Mouse (Mus musculus): ENCODE data around the gene Aasdh.

Aasdh gene

DNA sequence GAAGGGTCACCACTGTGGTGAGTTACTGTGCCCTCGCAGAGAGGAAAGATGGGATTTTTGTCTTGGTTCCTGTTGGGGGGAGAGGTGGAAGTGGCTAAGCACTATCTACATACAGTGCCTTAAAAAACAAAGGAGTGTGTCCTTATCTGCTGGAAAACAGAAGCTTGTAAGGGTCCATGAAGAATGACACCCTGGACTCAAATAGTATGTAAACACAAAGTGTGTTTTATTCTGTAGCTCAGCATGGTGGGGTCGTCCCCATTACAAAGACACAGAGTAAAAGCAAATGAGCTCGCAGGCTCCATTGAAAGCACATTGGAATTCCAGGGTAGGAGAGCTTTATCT is 813 bp upstream of the Aasdh start:
- DNase-seq: no peak

DNA sequence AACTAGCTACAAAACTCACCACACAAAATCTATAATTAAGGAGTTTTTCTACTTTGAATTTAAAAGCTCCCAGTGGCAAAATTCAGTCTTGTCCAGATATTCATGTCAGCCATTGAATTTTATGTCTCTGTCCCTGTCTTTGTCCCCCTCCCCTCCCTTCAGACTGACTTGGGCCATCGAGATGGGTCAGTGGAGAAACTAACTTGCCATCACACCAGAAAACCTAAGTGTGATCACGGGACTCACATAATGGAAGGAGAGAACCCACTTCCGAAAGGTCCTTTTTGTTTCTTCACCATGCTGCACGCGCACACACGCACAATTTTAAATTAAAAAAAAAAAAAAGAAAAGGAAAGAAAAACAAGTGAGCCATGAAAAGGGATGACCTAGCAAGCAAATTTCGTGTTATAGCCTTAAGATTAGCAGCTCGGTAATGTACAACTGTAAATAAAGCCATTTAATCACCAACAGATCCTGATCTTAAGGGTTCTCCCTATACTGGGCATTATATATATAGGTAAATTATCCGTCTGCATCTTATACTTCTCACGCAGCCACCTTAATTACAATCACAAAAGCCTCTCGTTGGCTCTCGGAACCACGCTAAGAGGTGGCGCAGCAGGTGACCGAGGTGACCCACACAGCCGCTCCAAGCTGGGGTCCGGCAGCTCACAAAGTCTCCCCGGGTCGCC is 455 bp downstream of the Aasdh start:
- DNase-seq: peak; percentile 28

DNA sequence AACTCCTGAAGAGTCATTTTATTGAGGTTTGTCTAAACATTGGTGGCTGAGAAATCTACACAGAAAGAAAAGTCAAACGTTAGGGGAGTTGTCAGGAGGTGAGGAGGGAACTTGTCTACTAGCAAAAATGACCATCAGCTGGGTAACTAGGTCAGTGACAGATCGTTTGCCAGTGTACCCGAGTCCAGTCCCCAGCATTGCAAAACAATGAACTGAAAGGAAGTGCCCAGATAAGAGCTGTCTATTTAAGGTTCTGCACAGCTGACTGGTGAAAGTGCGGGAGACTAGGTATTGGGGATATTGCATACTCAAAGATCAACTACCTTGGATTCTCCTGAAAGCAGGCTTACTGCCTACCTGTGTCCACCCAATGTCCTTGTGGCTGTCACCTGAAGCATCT is 3.2 kb downstream of the Aasdh start:
- no peak for DNase-seq

DNA sequence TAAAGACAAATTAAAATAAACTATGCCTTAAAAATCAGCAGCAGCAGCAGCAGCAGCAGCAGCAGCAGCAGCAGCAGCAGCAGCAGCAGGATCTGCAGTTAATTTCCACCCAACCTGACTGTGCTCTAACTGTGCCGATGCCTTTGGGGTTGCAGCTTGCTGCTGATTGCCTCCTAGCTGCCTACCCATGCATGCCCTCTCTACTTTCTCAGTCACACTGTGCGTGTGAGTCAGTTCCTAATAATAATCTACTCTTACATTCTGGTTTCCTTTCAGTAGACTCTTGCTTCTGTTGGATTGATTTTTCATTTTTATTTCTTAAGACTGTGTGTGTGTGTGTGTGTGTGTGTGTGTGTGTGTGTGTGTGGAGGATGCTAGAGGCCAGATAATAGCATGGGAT is 12.2 kb downstream of the Aasdh start:
- no peak for DNase-seq

DNA sequence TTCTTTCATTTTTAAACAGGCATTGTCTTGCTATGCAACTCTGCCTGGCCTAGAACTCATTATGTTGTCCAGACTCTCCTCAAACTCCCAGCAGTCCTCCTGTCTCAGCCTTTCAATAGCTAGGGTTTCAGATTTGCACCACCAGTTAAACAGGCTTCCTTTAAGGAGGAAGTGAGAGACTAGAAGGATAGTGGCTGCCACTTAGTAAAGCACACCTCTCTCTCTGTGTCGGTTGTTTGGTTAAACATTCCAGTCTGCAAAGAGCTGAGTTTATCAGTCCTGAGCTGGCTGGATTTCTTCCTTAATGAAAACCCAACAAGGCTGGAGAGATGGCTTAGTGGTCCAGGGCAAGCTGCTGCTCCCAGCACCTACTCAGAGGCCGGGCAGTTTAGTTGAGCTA is 12.7 kb downstream of the Aasdh start:
- no peak for DNase-seq

DNA sequence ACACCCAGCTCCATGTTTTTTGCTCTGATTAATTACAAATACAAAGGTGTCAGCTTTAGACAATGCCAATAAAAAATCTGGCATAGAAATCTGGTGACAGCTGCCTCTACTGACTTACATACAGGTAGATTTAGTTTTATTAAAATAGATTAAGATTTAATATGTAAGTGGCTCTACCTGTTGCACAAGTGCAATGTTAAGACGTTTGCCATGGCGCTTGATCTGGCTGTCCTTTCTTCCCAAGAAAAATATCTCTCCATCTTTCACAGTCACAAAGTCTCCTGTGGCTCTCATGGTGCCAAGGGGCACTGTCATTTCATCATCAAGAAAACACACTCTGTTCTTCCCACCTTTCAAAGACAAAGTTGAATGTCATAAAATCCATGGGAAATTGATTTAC is 18.3 kb downstream of the Aasdh start:
- DNase-seq: no peak

DNA sequence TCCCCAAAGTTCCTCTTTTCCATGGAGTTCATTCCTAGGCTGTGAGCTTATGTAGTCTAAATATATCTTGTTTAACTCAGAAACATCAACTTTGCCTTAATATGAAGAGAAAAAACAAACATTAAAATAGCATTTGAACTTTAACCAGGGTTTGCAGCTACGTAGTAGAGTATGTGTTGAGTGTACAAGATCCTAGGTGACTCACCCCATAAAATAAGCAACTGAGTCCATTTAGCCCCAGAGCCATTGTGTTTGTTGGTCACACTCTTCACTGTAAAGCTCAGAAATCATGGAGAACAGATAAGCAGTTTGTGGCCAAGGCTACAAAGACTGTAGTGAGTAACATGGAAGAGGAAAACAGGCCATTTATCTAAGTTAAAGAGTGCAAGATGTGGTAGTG is 21.2 kb downstream of the Aasdh start:
- DNase-seq: no peak

DNA sequence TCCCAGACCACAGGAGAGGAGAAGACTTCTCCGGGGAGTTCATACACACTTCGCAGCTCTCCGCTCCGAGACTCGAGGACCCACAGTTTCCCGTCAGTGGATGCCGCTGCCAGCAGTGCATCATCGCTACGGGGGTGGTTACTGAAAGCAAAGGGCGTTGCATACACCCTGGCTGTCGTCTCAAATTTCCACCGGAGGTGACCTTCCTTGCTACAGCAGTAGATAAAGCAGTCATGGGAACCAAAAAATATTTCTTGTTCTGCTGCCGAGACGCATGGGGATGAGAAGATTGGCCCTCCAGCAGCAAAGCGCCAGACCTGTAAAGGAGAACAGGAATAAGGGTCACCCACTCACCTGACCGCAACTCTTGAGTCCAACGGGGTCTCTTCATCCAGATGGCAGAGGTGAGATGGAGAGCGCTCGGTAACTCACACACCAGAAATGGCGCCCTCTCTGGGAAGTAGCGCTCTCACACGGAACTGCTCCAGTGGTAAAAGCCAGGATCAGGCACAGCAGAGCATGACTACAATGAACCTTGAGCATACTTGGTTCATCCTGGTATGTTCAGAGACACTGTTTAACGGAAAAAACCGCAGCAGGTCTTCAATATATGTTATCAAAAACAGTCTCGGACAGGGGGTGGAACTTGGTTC is 29.1 kb downstream of the Aasdh start:
- DNase-seq: no peak

DNA sequence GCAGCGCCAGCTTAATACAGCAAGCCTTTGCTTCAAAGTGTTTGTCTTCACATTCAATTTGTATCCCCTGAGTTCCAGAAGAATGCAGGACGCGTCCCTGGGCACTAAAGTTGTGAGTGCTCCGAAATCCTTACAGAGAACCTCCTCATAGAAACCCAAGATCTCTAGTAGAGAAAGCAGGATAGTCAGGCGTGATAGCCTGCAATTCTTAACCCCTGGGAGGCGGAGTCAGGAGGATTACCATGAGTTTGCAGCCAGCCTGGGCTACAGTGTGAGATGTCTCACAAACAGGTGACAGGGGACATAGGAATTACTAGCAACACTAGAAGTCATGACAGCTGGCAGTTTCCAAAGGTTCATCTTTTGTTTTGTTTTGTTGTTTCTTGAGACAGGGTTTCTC is 35.8 kb downstream of the Aasdh start:
- DNase-seq: no peak

DNA sequence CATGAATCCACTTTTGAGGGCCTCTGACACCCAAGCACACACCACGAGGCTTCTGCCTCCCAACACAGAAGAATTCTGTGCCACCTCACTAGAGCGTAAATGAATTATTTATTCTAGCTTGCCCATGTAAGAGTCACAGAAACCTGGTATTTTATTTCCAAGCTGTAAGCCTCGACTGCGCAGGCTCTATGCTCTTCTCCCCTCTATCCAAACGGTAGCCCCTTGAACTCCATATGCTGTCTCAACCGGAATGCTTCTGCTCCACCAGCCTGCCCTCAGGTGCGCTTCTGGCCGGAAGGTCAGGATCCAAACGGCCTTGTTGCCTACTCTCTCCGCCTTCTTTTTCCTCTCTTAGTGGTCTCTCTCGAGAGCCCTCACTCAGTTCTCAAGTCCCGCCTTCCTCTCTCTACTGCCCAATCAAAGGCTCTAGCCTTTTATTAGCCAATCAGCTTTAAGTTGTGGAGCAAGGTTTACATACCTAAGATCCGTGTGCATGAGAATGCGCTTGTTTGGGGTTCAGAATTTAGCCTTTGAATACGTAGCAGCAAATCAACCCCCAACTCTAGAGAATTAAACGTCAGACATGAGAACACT is 36.5 kb downstream of the Aasdh start:
- no peak for DNase-seq

DNA sequence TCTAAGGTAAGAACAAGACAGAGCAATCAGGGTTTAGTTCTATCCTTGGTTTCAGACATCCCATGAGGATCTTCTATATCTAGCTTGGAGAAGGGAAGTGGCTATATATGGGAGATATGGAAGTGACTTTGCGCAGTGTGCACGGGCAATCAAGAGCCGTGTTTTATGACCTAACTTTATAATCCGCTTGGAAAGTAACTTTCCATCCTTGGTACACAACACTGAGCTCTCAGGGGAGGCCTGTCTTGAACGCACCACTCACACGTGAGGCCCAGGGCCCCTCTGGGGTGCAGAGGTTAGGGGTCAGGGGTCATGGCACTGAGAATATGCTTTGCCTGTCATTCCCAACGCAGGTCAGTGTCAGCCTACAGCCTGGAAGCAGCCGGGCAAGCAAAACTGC is 38.5 kb downstream of the Aasdh start:
- DNase-seq: no peak

DNA sequence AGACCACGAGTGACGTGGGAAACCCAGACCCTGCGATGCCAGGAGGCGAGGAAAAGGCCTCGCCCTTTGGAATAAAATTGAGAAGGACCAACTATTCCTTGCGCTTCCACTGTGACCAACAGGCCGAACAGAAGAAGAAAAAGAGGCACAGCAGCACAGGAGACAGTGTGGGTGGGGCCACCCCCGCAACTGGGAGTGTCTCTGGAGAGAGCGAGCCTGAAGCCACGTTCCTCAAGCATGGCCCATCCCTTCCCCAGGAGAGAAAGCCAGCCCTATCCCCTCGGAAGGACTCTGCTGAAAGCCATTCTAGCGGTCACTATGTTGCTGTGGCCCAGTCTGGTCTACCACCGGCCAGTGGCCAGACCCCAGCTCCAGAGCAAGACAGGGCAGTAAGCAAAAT is 46.9 kb downstream of the Aasdh start:
- no peak for DNase-seq

DNA sequence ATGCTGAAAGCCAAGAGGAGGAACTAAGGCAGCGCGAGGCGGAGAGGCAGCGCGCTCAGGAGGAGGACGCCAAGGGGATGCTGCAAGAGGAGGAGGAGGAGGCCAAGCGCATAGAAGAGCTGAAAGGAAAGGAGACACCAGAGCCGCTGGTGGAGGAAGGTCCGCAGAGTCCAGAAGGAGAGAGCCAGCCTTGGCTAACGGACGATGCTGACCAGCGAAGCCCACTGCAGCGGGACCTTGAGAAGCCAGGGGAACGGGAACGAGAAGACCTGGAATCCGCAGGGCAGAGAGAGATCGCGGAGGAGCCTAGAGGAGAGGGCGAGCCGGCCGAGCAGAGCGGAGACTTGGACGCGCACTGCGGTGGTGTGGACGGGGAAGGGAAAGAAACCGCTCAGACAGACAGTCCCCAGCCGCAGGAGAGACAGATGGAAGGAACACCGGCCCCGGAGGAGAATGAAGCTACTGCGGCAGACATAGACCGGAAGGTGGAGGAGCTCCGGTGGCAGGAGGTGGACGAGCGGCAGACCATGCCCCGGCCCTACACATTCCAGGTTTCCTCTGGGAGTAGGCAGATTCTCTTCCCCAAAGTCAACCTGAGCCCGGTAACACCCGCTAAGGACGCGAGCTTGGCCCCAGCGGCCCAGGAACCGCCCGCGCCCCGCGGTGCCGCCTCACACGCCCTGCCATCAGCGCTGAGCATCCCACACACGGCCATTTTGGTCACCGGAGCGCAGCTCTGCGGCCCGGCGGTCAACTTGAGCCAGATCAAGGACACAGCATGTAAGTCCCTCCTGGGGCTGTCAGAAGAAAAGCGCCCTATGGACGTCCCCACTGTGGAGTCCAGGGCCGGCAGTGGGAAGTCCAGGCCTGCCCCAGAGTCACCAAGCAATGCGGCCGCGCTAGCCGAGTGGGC is 48.0 kb downstream of the Aasdh start:
- no peak for DNase-seq

DNA sequence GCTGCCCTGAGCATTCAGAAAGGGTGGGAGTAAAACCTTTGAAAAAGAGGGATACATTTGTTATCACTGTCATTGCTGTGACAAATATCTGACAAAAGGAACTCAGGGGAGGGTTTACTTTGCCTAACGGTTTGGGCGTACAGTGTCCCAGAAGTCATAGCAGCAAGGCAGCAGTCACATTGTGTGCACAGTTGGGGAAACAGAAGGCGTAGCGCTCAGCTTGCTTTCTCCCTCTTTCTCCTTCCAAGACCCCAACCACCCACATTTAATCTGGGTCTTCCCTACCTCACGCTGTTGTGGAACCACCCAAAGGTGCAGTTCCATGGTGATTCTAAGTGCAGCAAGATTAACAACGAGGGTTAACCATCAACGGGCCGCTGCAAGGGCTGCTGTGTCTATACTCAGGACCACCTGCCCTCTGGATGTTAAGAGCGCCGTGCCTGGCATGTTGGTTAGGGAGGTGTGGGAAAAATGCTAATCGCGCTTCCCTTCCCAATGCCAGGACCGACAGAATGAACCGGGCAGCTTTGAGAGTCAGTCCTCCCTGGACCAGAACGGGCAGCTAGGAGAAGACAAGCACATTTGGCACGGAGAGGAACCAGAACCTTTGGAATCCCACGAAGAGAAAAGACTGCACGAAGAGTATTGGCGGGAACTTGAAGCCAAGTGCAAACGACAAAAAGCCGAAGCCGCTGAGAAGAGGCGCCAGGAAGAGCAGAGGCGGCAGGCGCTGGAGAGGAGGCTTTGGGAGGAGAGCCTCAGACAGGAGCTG is 49.3 kb downstream of the Aasdh start:
- no peak for DNase-seq

DNA sequence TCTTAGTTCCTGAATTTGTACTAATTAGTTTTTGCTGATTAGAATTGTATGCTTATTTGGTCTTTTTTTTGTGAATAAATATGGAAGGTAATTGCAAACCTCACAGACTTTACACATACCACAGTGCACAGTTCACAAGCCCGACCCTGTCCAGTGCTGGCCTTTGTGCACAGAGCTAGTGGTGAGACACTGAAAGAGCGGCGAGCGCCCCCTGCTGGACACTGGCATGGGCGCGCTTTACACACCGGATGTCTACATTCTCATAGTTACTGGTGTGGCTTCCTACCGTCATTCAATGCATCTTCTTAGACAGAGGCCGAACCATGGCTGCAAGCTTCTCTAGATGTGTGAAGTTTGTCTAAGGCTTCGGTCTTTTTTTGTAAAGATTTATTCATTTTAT is 51.8 kb downstream of the Aasdh start:
- peak; percentile 32 for DNase-seq

DNA sequence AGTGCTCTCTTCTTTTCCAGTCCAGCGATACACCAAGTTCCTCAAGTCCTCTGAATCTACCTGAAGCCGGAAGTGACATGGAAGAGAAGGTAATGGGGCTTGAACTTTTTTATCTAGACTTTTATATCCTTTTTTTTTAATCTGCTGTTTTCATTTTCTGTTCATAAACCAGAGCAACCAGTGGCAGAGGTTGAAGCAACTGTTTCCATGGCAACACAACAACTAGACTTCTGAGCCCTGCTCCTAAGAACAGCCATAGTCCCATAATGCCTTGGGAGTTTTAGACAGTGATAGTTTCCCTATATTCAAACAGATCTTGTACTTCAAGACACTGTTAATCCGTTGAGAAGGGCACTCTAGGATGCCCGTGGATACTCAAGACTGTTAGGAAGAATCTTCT is 54.0 kb downstream of the Aasdh start:
- DNase-seq: no peak

DNA sequence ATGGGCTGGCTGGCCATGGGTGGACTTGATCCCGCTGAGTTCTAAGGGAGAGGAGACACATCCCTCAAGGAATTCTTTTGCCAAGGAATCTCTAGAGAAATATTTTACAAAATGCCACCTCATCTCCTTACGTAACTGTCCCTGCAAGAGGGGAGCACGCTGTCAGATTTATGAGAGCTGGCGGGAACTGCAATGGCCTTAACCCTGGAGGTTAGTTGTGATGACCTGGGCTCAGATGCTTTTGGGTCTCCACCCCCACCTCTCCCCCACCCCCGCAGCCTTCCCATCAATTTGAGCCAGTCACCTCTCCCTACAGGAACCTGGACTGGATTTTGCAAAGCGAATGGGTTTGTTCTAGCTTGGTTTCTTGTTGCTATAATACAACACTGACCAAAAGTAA is 58.2 kb downstream of the Aasdh start:
- DNase-seq: no peak

DNA sequence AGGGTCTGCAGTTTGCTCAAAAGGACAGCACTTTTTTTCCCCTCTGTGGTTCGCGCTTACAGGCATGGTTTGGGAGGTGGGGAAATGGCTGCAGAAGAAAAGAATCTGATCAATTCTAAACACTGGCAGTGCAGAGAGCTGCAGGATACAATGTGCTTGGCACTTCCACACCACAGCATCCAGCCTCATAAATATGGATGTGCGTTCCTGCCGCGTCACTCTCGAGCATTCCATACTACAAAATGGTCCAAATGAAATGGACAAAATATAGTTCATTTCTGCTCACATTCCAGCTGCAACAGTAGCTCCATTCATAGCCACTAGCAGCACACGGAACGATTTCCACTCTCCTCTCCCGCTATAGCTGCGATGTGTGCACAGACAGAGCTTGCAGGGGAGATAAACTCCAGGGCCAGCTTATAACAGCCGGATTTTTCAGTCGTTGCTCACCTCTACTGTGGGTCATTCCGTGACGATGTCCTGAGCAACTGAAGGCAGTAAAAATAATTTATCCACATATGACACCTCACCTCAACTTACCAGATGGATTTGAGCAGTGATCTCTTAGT is 60.6 kb downstream of the Aasdh start:
- DNase-seq: no peak

DNA sequence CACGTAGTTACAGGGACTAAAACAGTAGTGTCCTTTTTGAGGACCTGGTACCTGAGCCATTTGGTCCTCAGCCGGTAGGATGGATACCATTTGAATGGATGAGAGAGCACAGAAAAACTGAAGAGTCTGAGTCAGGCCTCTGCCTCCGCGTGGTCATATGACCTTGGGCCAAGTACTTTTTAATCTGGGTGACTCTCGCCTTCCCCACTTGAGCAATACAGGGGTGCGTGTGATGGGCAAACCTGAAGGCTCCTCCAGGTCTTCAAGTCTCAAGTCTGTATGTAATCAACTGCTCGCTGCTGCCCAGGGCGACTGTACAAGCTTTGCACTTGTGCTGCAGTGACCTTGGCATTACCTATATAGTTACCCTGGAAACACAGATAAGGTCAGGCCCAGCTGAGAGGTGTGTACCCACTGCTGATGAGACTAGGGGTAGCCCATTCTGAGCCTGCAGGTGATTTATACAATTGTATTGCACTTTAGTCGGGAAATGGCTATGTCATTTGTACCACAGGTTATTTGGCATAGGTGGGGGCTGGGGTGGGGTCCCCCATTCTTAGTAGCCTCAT is 61.4 kb downstream of the Aasdh start:
- no peak for DNase-seq

DNA sequence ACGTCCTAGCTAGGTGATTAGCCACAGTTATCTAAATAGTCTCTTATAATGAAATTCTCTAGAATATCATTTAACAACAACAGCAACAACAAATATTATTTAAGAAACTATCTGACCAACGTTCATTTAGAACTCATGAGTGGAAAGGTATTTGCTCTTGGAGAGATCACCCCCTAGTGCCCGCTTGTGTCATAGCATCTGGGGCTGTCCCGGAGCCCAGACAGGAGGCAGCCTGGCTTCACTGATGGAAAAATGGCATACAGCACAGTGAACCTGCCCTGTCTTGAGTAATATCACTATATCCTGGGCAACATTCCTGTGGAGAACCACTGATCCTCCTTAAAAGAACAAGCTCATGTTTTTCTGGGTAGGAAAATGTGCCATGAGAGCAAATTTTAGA is 61.9 kb downstream of the Aasdh start:
- peak; percentile 24 for DNase-seq

DNA sequence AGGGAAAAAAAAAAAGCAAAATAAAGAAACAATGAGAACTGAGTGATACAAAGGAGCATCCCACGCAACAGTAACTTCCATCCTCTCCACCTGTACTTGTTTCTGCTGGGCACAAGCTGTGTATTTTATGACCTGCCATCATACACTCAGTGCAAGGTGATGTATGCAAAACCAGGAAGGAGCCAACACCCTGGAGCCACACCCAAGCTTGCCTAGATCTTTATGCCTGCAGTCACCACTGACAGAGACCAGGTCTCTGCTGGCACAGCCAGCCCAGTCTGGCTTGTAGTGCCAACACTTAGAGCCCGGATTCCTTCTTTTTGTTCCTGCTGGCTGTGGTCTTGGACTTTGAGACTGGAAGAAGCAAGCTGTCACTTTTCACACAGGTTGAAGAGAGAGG is 63.5 kb downstream of the Aasdh start:
- DNase-seq: no peak

DNA sequence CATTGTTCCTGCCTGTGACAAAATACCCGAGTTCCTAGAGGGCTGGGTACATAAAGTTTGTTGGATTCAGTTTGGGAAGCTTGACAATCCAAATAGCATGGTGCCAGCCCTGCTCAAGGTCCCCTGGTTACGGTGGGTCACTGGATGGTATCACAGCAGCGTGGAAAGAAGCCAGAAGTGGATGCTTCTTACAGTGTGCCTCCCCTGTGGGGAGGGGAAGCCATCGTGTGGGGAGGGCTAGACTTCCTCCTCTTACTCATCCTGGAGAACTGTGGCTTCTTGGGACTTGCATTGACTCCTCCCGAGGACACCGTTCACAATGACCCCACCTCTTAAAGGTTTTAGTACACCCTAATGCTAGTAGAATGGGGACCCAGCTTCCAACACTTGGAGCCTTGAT is 65.5 kb downstream of the Aasdh start:
- DNase-seq: no peak
